ENCODE assay signal across 8 mouse cellular contexts in the genomic region with DNA sequence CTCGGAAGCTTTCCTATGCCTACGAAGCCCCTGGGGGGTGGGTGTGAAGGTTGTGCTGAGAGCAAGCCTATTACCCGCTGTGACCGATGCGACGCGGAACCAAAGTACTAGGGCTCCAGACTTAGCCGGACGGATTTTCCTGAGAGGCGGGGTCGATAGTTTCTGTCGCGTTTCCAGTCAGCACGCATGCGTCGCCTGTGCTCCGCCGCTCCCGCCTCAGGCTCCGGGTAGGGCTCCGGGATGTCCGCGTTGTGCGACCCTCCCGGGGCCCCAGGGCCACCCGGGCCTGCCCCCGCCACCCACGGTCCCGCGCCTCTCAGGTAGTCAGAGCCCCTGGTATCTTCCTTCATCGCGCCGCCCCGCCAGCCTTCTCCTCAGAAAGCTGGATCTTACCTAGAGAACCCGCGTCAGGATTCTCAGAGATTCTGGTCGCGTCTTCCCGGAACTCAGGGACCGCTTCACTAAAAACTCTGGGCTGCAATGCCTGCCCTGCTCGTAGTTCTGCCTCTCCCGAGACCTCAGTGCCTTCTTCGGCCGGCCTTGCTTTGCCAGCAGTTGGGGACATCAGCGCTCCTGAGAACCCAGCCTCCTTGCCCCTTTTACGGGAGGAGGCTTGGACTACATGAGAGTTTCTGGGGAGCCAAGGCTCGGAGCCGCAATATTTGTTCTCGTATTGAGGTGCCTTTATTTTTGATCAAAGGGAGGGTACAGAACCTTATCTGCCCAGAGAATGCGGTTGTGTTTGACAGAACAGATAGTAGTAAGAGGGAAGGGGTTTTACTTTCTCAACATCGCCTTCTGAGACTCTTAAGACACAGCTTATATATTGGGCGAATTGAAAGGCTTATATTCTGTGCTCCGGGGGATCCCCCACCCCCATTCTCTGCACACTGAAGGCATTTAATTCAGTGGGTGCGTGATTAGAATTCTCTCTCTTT. TPM values are rescaled to one million over a fixed set of nuclear protein-coding genes. Genes with fewer than 3 reads are reported as not detected.
DNase-seq lines count a peak whose midpoint lies in the region; ATAC-seq and TF ChIP-seq lines count a peak whose summit lies in the region.

A gene (plus strand): TSS at position 177 of the 938 bp plus-strand sequence.

- WGBS in hindbrain, embryonic 10.5 days, result 3% methylated on average over 54 of the region's 54 CpGs
- WGBS in lung, postnatal 0 days, result 1% methylated on average over 54 of the region's 54 CpGs

- peak; percentile 74 for DNase-seq in Muller cell, postnatal 12 days (ENCODE audit: inconsistent ontology term)
- peak; percentile 84 for DNase-seq in cerebellum, adult 9-10 months
- peak; percentile 69 to 92 for DNase-seq in frontal cortex, adult 2 months (ENCODE audit: extremely low spot score in 1 of 2, low spot score in 1 of 2)
- DNase-seq in hindbrain, embryonic 10.5 days (ENCODE audit: low spot score), result peak; percentile 86
- peak; percentile 74 for DNase-seq in layer of hippocampus, adult 9-11 months
- peak; percentile 92 for DNase-seq in lung, postnatal 0 days (ENCODE audit: low spot score)
- peak; percentile 81 for DNase-seq in ovary, postnatal 10 days (ENCODE audit: low spot score)
- DNase-seq in thymus, postnatal 0 days (ENCODE audit: low spot score), result peak; percentile 85

- H3K4me1 ChIP-seq in hindbrain, embryonic 10.5 days (replicated peaks), result peaks cover 46% of the 10 kb centered on the region
- H3K4me1 ChIP-seq in lung, postnatal 0 days (ENCODE audit: insufficient read depth, low read depth, low read length), result peaks cover 4% of the 10 kb centered on the region; the same call in 1 of the 2 replicates

- H3K4me2 ChIP-seq in lung, postnatal 0 days (replicated peaks; ENCODE audit: low read depth, low read length), result peak within 1 kb of the TSS; percentile 95

- H3K9ac ChIP-seq in lung, postnatal 0 days (replicated peaks; ENCODE audit: low read depth), result peak within 1 kb of the TSS; percentile 81

- no peaks in the 10 kb centered on the region for H3K27me3 ChIP-seq in hindbrain, embryonic 10.5 days (ENCODE audit: insufficient read depth, poor library complexity, severe bottlenecking)
- H3K27me3 ChIP-seq in lung, postnatal 0 days (replicated peaks; ENCODE audit: insufficient read depth, low read length), result no peaks in the 10 kb centered on the region

- peaks cover 47% of the 10 kb centered on the region for H3K36me3 ChIP-seq in hindbrain, embryonic 10.5 days
- no peaks in the 10 kb centered on the region for H3K36me3 ChIP-seq in lung, postnatal 0 days (ENCODE audit: insufficient read depth, low read length)

- no peak for TF ChIP-seq EP300 in lung, postnatal 0 days (IDR thresholded peaks at IDR 0.05)

- no peaks in the 10 kb centered on the region for H3K9me3 ChIP-seq in hindbrain, embryonic 10.5 days
- H3K9me3 ChIP-seq in lung, postnatal 0 days (ENCODE audit: low read length), result no peaks in the 10 kb centered on the region

- no peak for TF ChIP-seq CTCF in lung, postnatal 0 days (IDR thresholded peaks at IDR 0.05)

- H3K27ac ChIP-seq in hindbrain, embryonic 10.5 days, result peak within 1 kb of the TSS; percentile 96
- peak within 1 kb of the TSS; percentile 91 for H3K27ac ChIP-seq in lung, postnatal 0 days (ENCODE audit: low read length)

- H3K4me3 ChIP-seq in hindbrain, embryonic 10.5 days, result peak within 1 kb of the TSS; percentile 79
- H3K4me3 ChIP-seq in lung, postnatal 0 days (ENCODE audit: low read depth, low read length), result peak within 1 kb of the TSS; percentile 88

- peak; percentile 50 for ATAC-seq in lung, postnatal 0 days

RNA-seq across cellular contexts. Expression of the gene that starts here (rescaled TPM):
- 14.8 and 15.8 TPM in 2 replicates for polyA plus RNA-seq in frontal cortex, adult 2 months (2012; rRNA removed)
- 56.4 and 60.3 TPM in 2 replicates for polyA plus RNA-seq in hindbrain, embryonic 10.5 days (2016; fragmentation: Nextera tagmentation; extraction: Ambion mirVana)
- 16.6 and 16.7 TPM in 2 replicates for polyA plus RNA-seq in lung, postnatal 0 days (2015; fragmentation: Nextera tagmentation; extraction: Ambion mirVana)
- polyA plus RNA-seq in thymus, postnatal 0 days (2015; fragmentation: Nextera tagmentation; extraction: Ambion mirVana), result 32.4 and 33.6 TPM in 2 replicates

Comparison
In these comparisons a context has a peak if more than half of its experiments do, and no peak if none do; other contexts are left out.
1. Peak in every context shown above with its lines: DNase-seq, ATAC-seq, H3K4me3 ChIP-seq and H3K27ac ChIP-seq.